Mouse (Mus musculus) heart, adult 2 months (tissue): ENCODE results near the gene 1700017N19Rik.

ENCODE experiments used
- CTCF ChIP-seq: fragments of 200-600 bp; IDR thresholded peaks from 2 replicates; pipeline ENCODE4 v1.8.1; 2022; ENCODE audit warnings: antibody characterized with exemption, mild to moderate bottlenecking, moderate library complexity
- EP300 ChIP-seq: fragments of 200-500 bp; IDR thresholded peaks from 2 replicates; pipeline ENCODE4 v1.6.1; 2011; ENCODE audit warnings: low read depth, low read length, control low read depth; ENCODE audit not compliant: insufficient read depth
- POLR2A ChIP-seq: fragments of 200-500 bp; IDR thresholded peaks from 2 replicates; pipeline ENCODE4 v1.6.1; 2011; ENCODE audit warnings: mild to moderate bottlenecking, low read depth, low read length, control low read depth; ENCODE audit not compliant: insufficient read depth

DNA sequence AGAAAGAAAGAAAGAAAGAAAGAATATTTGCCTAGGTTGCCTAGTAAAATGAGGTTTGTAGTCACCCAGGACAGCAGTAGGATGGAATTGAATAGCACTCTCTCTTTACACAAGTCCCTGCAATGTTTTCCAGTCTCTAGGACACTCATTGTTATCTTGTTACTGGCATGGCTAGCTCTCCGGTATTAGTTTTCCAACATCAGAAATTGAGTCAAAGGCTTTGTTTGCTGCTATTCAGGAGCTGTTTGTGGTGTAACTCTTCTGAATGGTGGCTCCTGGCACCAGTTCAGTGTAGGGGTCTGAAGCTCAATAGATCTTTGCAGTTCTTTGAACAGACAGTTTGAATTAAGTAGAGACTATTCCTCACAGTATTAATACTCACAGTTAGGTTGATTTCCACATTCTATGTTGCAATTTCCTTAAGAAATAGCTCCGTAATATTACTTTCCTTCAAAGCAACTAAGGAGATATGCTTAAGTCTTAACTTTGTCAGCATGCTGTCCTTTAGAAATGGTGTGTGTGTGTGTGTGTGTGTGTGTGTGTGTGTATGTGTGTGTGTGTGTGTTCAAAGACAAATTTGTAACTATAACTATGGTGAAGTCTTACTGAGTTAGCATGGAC, 71.8 kb downstream of the 1700017N19Rik start:
- no peak for TF ChIP-seq POLR2A
- TF ChIP-seq CTCF = no peak
- no peak for TF ChIP-seq EP300
